Mouse (Mus musculus): Measurements from ENCODE around the gene Cdc37. TPM values are rescaled to one million over a fixed set of nuclear protein-coding genes. Genes with fewer than 3 reads are reported as not detected.

Cdc37 gene
- polyA plus RNA-seq (2012; rRNA removed), result 88.6 and 96.9 TPM in 2 replicates

DNA sequence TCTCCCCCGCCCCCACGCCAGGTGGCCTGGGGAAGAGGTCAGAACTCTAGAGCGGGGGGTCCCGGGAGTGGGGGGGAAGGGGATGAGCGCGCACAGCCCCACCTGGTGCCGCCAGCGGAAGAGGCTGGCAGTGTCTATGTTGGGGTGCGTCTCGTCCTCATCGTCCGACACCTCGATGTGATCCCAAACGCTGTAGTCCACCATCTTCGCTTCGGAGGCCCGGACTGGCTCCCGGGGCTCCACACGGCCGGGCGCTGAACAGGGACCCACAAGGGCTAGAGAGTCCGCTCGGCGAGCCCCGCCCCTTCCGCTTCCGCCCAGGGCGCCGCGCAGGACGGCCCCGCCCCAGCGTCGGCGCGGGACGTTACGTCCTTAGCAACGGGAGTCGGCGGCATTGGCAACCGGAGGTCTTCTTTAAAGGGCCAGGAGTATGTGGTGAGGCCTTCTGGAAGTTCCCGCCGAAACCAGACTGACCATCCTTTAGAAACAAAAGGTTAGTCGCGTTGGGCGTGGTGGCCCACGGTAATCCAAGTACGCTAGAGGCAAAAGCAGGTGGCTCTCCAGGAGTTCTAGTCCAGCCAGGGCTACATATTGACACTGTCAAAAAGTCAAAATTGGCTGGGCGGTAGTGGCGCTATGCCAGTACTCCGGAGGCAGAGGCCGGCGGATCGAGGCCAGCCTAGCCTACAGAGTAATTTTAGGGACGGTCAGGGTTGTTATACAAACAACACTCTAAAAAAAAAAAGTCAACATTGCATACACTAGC is at the start of gene Cdc37:
TSS of gene Cdc37 (minus strand) at position 329 of the 766 bp plus-strand sequence.

DNA sequence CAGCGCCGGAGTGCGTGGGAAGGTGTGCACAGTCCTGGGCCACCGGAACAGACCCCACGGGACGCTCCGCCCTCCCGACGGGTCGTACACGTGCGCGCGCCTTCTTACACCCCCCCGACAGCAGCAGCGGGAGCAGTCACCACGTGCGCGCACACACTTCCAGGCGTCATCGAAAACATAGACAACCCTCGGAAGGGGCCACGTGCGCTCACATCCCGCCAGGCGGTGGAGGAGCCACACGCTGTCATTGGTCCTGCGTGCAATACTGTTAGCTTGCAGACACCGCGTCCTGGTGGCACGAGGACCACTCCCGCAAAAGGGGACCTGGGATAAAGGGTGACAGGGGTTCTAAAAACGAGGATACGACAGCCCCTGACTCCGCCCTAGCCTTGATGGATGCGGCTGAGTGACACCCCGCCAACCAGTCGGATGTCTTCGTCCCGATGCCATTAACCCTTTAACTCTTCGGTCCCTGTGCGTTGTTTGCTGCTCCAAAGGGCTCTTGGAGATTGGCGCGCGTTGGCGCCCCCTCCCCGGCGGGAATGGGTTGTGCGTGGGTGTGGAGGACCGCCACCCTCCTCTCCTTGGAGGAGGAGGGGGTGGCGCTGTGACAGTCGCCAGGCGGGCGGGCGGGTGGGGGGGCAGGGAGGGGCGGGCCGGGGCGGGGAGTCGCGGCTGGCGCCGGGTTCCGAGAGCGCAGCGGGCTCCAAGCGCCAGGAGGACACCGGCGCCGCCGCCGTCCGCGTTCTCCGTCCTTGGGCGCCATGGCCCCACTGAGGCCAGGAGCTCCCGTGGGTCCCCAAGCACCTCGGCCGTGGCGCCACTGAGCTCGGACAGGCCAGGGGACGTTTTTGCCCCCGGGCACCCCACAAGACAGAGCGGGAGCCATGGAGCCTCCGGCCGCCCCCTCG is 15.5 kb upstream of the Cdc37 start, which contains the start of gene Pde4a:
TSS of gene Pde4a (plus strand) at position 674 of the 911 bp plus-strand sequence.

DNA sequence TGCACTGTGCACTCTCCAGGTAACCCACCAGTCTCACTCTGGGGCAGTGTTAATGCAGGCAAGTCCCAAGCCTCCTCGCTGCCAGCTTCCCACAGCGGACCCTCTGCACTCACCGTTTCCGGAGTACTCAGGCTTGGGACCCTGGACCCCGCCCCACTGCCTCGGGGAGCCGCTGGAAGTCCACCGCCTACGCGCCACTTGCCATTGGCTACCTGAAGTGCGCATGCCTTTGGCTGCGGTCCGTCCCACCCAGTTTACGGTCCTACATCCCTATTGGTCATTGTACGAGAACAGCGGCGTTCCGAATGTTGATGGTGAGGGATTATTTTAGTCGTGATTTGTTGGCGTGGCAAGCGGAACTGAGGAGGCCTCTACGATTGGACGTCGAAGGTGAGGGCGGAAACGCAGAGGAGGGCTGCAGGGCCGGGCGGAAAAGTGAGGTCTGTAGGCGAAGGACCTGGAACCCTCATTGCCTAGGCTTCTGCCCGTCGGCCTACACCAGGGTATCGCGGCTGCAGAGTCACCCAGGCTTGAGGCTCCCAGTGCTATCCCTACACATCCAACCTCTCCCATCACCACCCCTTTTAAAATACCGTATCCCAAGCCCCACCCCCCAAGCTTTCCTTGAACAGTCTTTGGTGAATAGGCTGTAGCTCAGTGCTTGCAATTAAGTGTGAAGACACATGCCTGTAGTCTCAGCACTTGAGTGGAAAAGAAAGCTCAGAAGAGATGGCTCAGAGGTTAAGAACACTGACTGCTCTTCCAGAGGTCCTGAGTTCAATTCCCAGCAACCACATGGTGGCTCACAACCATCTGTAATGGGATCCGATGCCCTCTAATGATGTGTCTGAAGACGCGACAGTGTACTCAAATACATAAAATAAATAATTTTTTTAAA is 18.5 kb downstream of the Cdc37 start, which contains the start of gene Tyk2:
TSS of gene Tyk2 (minus strand) at position 185 of the 898 bp plus-strand sequence.

DNA sequence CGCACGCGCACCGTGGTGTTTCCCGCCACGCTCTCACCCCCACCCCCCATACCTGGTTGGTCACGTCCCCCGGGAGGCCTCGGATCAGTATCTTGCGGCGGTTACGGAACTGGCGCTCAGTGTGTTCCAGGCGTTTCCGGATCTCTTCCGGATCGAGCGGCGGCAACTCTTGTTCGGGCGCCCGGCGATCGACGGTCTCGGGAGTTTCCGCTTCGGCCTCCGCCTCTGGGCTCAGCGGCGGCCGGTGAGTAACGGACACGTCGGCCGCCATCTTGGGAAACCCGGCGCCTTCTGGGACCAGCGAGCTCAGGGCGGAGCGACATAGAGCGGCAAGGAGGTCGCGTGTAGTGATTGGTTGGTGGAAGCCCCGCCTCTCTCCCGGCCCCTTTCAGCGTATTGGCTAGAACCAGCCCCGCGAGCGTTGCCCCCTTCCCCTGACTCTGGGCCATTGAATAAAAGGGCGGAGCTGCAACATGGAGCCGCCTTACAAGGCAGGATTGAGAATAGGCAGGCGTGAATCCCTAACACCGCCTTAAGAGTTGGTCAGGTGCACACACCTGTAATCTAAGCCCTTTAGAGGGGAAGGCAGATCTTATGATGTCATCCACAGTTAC is 58.0 kb downstream of the Cdc37 start, which contains the start of the genes Gm38431 and Raver1:
TSS of gene Gm38431 (minus strand) at position 291 of the 614 bp plus-strand sequence.
TSS of gene Raver1 (minus strand) at position 302 of the 614 bp plus-strand sequence.

Other genes with a start within 250 kb of the Cdc37 start
- gene Dnmt1, start 190.1 kb downstream of the Cdc37 start, polyA plus RNA-seq (2012; rRNA removed), result 25.1 and 28.7 TPM in 2 replicates
- 1.5 and 1.7 TPM in 2 replicates for gene S1pr2, start 173.2 kb downstream of the Cdc37 start, polyA plus RNA-seq (2012; rRNA removed)
- 26.8 and 27.0 TPM in 2 replicates for gene Mrpl4, start 147.2 kb downstream of the Cdc37 start, polyA plus RNA-seq (2012; rRNA removed)
- gene Icam1, start 134.0 kb downstream of the Cdc37 start, polyA plus RNA-seq (2012; rRNA removed), result 10.1 and 10.5 TPM in 2 replicates
- gene Icam4, start 120.6 kb downstream of the Cdc37 start, polyA plus RNA-seq (2012; rRNA removed), result 20.4 and 20.9 TPM in 2 replicates
- 0.29 and 0.32 TPM in 2 replicates for gene Icam5, start 117.9 kb downstream of the Cdc37 start, polyA plus RNA-seq (2012; rRNA removed)
- gene Zglp1, start 82.9 kb downstream of the Cdc37 start, polyA plus RNA-seq (2012; rRNA removed), result 0.14 TPM in 1 of 2 replicates, not detected in the other
- gene Gm49373, start 76.9 kb downstream of the Cdc37 start, polyA plus RNA-seq (2012; rRNA removed), result 0.42 TPM in 2 replicates
- 25.0 and 27.6 TPM in 2 replicates for gene Fdx1l, start 76.4 kb downstream of the Cdc37 start, polyA plus RNA-seq (2012; rRNA removed)
- gene Gm38431, start 58.0 kb downstream of the Cdc37 start, polyA plus RNA-seq (2012; rRNA removed), result 1.0 and 1.2 TPM in 2 replicates
- gene Raver1, start 58.0 kb downstream of the Cdc37 start, polyA plus RNA-seq (2012; rRNA removed), result 14.5 and 16.7 TPM in 2 replicates
- 7.8 and 8.0 TPM in 2 replicates for gene Tyk2, start 18.7 kb downstream of the Cdc37 start, polyA plus RNA-seq (2012; rRNA removed)
- gene Pde4a, start 15.7 kb upstream of the Cdc37 start, polyA plus RNA-seq (2012; rRNA removed), result 1.5 and 1.6 TPM in 2 replicates
- 17.2 and 17.3 TPM in 2 replicates for gene Keap1, start 89.4 kb upstream of the Cdc37 start, polyA plus RNA-seq (2012; rRNA removed)
- 0.10 TPM in 2 replicates for gene S1pr5, start 98.5 kb upstream of the Cdc37 start, polyA plus RNA-seq (2012; rRNA removed)
- 28.1 and 29.4 TPM in 2 replicates for gene Atg4d, start 115.3 kb upstream of the Cdc37 start, polyA plus RNA-seq (2012; rRNA removed)
- 16.4 and 19.3 TPM in 2 replicates for gene Kri1, start 138.0 kb upstream of the Cdc37 start, polyA plus RNA-seq (2012; rRNA removed)
- gene Cdkn2d, start 141.4 kb upstream of the Cdc37 start, polyA plus RNA-seq (2012; rRNA removed), result 50.5 and 57.7 TPM in 2 replicates
- 0.45 and 0.55 TPM in 2 replicates for gene Ap1m2, start 162.4 kb upstream of the Cdc37 start, polyA plus RNA-seq (2012; rRNA removed)
- 13.5 and 14.8 TPM in 2 replicates for gene Slc44a2, start 170.7 kb upstream of the Cdc37 start, polyA plus RNA-seq (2012; rRNA removed)
- gene Ilf3, start 217.9 kb upstream of the Cdc37 start, polyA plus RNA-seq (2012; rRNA removed), result 18.1 and 20.1 TPM in 2 replicates

Data from liver, embryonic 18 days (tissue).